Mouse (Mus musculus): ENCODE data around the gene Itga8.

The Itga8 gene

GRCm38 (mm10) chr2:12197711-12198110, 104.0 kb downstream of the Itga8 start:
- no peak for DNase-seq (ENCODE audit: low spot score)

- no peak for DNase-seq (ENCODE audit: low spot score)
Observed at GRCm38 (mm10) chr2:12189026-12189425, 112.7 kb downstream of the Itga8 start.

DNA sequence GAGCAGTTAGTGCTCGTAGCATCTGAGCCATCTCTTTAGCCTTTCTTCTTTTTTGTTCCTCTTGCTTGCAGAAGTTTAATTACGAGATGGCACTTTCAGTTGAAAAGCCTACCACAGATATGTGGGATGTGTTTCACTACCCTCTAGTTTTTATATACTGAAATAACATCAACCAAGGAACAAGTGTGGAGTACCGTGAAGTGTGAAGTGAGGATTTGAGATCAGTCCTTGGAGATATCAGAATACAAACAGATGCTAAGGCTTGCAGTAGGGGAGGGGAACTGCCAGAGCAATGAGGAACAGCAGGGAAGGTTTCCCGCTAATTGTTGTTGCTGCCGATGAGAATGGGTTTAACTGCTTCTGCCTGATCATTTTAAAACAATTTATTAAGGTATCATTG, 114.1 kb downstream of the Itga8 start:
- no peak for DNase-seq (ENCODE audit: low spot score)

GRCm38 (mm10) chr2:12182402-12182948, 119.2 kb downstream of the Itga8 start:
- DNase-seq (ENCODE audit: low spot score) = no peak

DNA sequence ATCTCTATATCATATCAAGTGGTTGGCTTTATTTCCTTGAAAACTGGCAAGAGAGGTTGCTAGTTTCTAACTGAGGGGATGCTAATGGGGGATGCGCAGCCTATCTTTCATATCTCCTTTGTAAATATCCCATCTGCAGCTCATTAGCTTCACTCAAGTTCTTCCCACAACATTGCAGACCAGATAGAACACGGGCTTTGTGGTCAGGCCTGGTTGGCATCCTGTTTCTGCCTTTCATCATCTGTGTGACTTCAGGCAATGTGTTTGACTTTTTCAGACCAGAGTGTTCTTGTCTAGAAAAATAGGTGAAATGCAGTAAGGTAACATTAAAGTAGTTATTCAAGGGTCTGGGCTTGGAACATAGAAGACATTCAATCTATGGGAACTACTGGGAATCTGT, 121.1 kb downstream of the Itga8 start:
- no peak for DNase-seq (ENCODE audit: low spot score)

DNA sequence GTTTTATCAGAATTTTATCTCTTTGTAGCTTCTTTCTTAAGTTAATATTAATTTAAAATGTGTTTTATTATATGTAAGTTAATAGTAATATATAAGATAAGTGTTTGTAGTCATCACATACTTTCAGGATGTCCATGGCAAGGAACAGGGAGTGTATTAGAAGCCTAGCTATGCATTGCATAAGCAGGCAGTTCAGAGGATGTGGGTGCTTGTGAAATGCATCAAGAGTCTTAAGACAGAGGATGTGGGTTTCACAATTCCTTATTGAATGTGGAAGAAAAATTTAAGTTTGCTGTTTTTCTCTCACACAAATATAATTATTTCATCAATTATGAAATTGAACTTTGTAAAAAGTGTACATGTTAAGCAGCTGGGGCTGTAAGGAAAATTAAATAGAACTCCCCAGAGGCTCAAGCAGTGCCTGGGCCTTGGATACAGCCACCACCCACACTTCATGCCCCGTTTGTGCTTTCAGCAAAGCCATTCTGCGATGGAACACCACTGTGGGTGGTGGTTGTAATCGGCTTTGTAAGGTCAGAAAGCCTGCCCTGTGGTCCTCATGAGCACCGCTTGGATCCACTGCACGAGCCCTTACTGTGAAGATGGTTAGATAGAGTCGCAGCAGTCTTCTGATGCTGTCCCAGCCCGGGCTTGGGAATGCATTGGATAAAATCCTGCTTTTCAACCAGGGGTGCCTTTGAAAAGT, 126.8 kb downstream of the Itga8 start:
- no peak for DNase-seq (ENCODE audit: low spot score)

- no peak for DNase-seq (ENCODE audit: low spot score)
Observed at GRCm38 (mm10) chr2:12170221-12170620, 131.5 kb downstream of the Itga8 start.

DNA sequence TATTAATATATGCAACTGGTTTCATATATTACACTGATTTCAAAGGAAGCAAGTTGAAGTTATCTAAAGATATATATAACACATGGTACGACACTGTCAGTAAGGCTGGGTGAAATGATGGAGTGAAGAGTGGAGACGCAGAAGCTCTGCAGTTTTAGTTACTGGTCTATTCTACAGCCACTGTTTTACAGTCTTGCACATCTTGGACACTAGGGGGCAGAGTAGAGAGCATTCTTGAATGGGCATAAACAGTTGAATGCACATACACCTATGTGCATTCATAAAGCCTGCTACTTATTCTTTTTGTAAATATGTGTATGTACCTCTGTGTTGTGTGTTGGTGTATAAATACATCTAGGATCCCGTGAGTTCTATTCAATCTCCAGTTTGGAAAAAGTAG, 141.2 kb downstream of the Itga8 start:
- DNase-seq (ENCODE audit: low spot score) = no peak

DNA sequence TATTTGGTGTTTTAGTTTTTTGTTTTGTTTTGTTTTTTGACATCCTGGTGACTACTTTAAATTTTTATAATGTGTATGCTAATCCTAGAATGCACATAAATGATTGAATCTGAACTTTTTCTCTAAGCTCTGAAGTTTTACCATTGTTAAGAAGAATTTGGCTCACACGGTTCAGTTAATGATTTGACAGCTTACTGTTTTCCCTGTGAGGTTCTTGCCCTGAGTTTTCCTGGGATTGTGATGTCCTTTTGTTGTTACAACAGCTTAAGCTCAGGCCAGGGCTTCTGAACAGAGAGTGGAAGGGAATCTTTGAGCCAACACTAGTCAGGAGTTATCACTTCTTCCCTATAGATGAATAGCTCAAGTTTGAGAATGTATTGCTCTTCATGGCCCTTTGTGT, 144.7 kb downstream of the Itga8 start:
- DNase-seq (ENCODE audit: low spot score) = no peak

DNA sequence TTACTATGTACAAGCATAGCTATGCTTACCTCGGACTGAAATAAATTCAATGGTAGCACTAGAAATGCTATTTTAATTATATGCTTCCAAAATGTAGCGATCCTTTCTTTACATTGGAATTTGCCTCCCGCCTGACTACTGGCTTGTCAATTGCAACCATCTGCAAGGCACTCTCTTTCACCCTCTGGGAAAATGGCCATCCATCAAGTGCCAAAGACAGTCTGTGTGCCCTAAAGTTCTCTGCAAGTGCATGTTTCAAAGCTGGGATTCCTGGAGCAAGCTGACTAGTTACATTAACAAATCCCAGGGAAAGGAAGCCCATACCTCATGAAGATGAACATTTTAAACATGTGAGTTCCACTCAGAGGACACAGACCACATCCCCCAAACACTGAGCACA, 145.3 kb downstream of the Itga8 start:
- DNase-seq (ENCODE audit: low spot score) = no peak

GRCm38 (mm10) chr2:12154676-12155075, 147.0 kb downstream of the Itga8 start:
- no peak for DNase-seq (ENCODE audit: low spot score)

GRCm38 (mm10) chr2:12153551-12153950, 148.2 kb downstream of the Itga8 start:
- DNase-seq (ENCODE audit: low spot score) = no peak

GRCm38 (mm10) chr2:12147902-12148301, 153.8 kb downstream of the Itga8 start:
- no peak for DNase-seq (ENCODE audit: low spot score)

- no peak for DNase-seq (ENCODE audit: low spot score)
Observed at GRCm38 (mm10) chr2:12146612-12147011, 155.1 kb downstream of the Itga8 start.

- DNase-seq (ENCODE audit: low spot score) = no peak
Observed at GRCm38 (mm10) chr2:12138765-12139368, 162.9 kb downstream of the Itga8 start.

DNA sequence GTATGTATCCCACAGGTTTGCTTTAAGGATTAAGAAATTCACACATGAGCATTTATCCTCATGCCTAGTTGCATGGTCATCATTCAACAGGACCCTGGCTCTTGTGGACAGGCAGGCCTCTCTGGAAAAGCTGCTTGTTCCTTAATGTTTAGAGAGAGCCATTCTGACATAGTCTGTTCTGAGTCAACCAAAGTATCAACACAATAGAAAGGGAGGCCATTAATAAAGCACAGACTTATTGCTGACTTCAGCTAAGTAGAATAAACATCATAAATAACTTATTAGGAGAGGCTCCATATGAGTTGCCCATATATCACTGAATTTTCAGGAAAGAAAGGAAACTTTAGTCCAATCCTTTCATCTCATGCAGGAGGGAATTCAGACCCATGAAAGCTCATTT, 175.1 kb downstream of the Itga8 start:
- DNase-seq (ENCODE audit: low spot score) = no peak

DNA sequence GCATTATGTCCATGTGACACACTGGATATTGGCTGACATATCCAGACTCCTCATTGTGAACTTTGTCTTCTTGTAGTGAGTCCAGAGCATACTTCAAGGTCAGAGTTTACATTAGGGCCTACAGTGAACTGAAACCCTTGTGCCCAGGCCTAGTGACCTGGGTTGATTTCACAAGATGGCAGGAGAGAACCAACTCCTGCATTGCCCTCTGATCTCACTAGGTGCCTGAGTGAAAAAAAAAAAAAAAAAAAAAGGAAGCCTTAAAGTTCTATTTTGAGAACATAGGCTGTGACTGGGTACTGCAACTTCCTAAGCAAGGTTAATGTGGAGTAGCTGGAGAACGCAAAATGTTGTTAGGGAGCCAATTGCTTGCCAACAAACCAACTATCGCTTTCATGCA, 186.2 kb downstream of the Itga8 start:
- DNase-seq (ENCODE audit: low spot score) = no peak

- DNase-seq (ENCODE audit: low spot score) = no peak
Observed at GRCm38 (mm10) chr2:12109306-12109705, 192.4 kb downstream of the Itga8 start.

GRCm38 (mm10) chr2:12108306-12108705, 193.4 kb downstream of the Itga8 start:
- no peak for DNase-seq (ENCODE audit: low spot score)

GRCm38 (mm10) chr2:12107265-12107664, 194.5 kb downstream of the Itga8 start:
- DNase-seq (ENCODE audit: low spot score) = no peak

DNA sequence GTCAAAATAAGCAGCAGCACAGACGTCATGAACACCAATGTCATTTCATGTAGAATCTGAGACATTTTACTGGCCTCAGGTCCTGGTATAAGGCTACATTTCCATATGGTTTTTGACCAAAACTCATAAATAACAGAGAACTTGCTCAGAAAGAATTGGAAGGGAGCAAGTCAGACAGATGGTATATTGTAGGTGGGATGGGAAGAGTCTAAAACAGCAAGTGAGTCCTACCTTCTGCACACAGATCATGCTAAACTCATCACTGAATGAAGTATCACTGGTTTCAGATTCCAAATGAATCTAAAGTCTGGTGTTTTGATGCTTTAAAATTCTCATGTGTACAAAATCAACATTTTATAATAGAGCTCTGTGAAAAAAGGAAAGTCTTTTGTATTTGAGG, 198.5 kb downstream of the Itga8 start:
- DNase-seq (ENCODE audit: low spot score) = no peak

DNA sequence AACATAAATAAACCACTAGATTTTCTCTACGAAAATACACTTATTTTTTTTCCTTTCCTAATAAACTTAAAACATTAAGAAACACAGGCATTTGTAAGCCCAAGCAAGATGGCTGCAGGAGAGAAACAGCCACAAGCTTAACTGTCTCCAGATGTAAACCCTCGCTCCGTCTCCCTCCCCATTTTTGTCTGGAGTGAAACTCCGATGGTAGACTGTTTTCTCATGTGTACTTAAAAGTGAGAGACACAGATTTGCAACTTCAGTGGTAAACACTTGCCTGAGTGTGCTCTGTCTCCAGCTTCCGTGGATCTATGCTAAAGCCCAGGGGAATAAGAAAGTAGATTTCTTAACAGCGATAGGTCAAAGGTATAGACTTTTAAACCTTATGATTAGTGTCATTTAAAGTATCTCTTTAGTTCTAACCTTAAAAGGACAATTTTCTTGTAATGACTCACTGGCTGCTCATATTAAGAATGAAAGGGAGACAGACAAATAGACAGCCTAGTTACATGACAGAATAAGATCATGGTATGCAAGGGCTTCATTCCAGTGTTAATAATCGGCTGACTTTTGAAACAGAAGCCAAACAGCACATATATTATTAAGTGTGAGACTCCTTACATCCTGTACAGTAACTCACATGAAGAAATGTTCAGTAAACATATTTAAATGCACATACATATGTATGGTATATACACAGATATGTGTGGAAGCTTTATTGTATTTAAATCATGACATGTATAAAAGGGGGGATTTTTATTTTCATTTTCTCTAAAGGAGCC, 209.3 kb downstream of the Itga8 start:
- DNase-seq (ENCODE audit: low spot score) = no peak

DNA sequence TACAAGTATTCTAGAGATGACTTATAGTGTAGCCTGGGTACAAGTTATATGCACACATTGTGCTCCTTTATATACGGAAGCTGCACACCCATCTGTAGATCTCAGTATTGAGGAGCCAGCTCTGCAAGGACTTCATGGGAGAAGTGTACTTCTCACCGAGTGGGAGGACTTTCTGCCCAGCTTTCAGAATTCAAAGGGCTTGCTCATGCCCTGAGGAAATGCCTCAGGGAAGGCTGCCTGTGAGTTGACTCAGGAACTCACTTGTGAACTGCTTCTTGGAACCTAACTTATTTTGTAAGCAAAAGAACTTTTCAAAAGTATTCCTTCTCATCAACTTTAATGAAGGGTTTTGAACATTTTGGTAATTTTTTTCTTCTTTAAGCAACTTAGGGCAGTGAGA, 210.7 kb downstream of the Itga8 start:
- no peak for DNase-seq (ENCODE audit: low spot score)
